Mouse (Mus musculus) limb, embryonic 14.5 days (tissue): ENCODE measurements around the gene Depdc1b. TPM values are rescaled to one million over a fixed set of nuclear protein-coding genes. Genes with fewer than 3 reads are reported as not detected.

Source experiments
- ATAC-seq: fragments of 200-750 bp; cut with Nextera tagmentation; 2 replicates; pipeline ENCODE4 v1.8.0; 2017; ENCODE audit warnings: low read depth, moderate number of reproducible peaks, moderate TSS enrichment; ENCODE audit not compliant: low FRiP score
- DNase-seq: peaks from one replicate; pipeline ENCODE4 v3.0.0-alpha.2; 2015; ENCODE audit warnings: low spot score
- H3K27ac ChIP-seq: fragments of 300-500 bp; sonication (generic); replicated peaks from 2 replicates; pipeline ENCODE4 v1.5.1; 2014; ENCODE audit warnings: low read depth, mild to moderate bottlenecking, low read length, moderate library complexity, mixed read lengths
- H3K27me3 ChIP-seq: fragments of 300-500 bp; sonication (generic); 2 replicates; pipeline ENCODE4 v1.6.1; 2014; ENCODE audit warnings: low read length, mixed read lengths; ENCODE audit not compliant: control insufficient read depth, insufficient read depth
- H3K36me3 ChIP-seq: fragments of 300-500 bp; sonication (generic); 2 replicates; pipeline ENCODE4 v1.6.1; 2014; ENCODE audit warnings: mild to moderate bottlenecking, low read length, moderate library complexity, mixed read lengths; ENCODE audit not compliant: control insufficient read depth, insufficient read depth
- H3K4me1 ChIP-seq: fragments of 300-500 bp; sonication (generic); 2 replicates; pipeline ENCODE4 v1.6.1; 2014; ENCODE audit warnings: antibody characterized with exemption, low read length, mixed read lengths; ENCODE audit not compliant: control insufficient read depth, insufficient read depth
- H3K4me2 ChIP-seq: fragments of 300-500 bp; sonication (generic); replicated peaks from 2 replicates; pipeline ENCODE4 v1.6.1; 2014; ENCODE audit warnings: low read depth, mild to moderate bottlenecking, low read length, moderate library complexity; ENCODE audit not compliant: severe bottlenecking
- H3K4me3 ChIP-seq: fragments of 300-500 bp; sonication (generic); replicated peaks from 2 replicates; pipeline ENCODE4 v1.5.1; 2014; ENCODE audit warnings: low read length
- H3K9ac ChIP-seq: fragments of 300-500 bp; sonication (generic); 2 replicates; pipeline ENCODE4 v1.6.1; 2014; ENCODE audit warnings: mild to moderate bottlenecking, low read depth, low read length, moderate library complexity; ENCODE audit not compliant: severe bottlenecking
- H3K9me3 ChIP-seq: fragments of 300-500 bp; sonication (generic); 2 replicates; pipeline ENCODE4 v1.6.1; 2016; ENCODE audit warnings: low read length; ENCODE audit not compliant: control insufficient read depth
- POLR2A ChIP-seq: fragments of 200-500 bp; IDR thresholded peaks from 2 replicates; pipeline ENCODE4 v1.8.0; 2012; ENCODE audit warnings: inconsistent platforms, mild to moderate bottlenecking, moderate library complexity, borderline replicate concordance; ENCODE audit not compliant: insufficient read depth, insufficient read length; ENCODE audit errors: extremely low read depth
- WGBS: fragments of 180-500 bp; shearing (Covaris S2); extraction: QIAGEN DNeasy Blood & Tissue Kit; methylation state at CpG from one replicate; pipeline ENCODE4 v1.1.7; 2014; 5-methylcytosine and 5-hydroxymethylcytosine counted together
- polyA plus RNA-seq, 2 experiments: library from polyadenylated mRNA; depleted of rRNA in 1 of 2; stranded (reverse) in 1 of 2; unstranded in 1 of 2; fragments of >200 nt; fragmentation: Nextera tagmentation in 1 of 2; extraction: Ambion mirVana in 1 of 2; gene quantifications; 2 replicates each; pipeline versions ENCODE4 v1.2.1 to v1.2.3; 2012 to 2014

Depdc1b gene
- polyA plus RNA-seq, 2 experiments = 6.4 to 7.1 TPM

DNA sequence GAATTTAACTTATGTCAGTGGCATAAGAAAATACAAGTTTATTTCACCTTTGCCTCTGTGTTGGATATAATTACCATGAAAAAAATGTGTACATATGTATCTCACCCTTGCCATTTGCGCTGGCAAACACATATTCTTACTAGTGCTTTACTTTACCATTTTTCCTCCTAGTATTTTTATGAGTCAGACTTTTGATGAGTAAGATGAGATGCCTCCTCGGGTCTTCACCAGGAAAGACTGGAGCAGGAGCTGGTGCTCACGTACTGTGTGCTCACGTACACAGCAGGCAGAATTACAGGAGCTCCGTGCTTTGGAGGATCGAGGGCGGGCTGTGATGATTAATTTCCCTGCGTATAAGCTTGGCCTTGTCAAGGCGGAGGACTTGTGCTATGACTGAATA is 69.9 kb downstream of the Depdc1b start:
- DNase-seq (no peak), ATAC-seq (no peak)
- no peak for TF ChIP-seq POLR2A
- Histone ChIP-seq H3K36me3 (peaks cover 10% of the 10 kb centered on the region; the same call in 1 of the 2 replicates), H3K4me3 (no peak overlapping the region), H3K4me2 (no peak overlapping the region), H3K9ac (no peak overlapping the region), H3K4me1 (no peaks in the 10 kb centered on the region), H3K9me3 (no peaks in the 10 kb centered on the region), H3K27ac (no peak overlapping the region), H3K27me3 (no peaks in the 10 kb centered on the region)
- 87% methylated on average over 9 of the region's 9 CpGs for WGBS

DNA sequence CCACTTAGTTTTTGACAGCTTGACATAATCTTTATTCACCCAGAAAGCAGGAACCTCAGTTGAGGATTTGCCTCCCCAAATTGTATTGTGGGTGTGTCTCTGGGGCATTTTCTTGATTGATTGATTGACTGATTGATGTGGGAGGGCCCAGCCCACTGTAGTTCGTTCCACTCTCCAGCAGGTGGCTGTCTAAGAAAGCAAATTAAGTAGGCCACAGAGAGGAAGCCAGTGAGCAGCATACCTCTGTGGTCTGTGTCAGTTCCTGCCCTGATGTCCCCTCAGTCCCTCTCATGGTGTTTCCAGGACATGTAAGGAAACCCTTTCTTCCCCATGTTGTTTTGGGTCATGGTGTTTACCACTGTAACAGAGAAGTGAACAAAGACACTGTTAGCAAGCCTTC is 74.4 kb downstream of the Depdc1b start:
- H3K9ac ChIP-seq = no peak overlapping the region

DNA sequence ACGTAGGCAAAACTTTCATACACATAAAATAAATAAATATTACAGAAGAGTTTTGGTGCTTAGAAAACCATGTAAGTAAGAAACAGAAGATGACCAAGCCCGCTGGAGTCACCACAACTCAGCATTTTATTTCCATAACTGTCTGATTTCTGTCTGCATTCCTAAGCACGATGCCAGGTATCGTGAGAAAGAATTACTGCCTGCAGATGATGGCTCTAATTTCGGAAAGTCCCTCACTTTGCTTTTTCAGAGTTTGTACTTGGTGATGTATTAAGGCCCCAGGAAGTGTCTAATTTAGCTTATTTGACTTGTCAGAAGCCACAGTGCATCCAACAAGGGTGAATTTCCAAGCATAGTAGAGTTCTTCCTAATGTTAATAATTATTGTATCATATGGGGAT is 87.1 kb downstream of the Depdc1b start:
- no peak overlapping the region for H3K27ac ChIP-seq
- H3K27me3 ChIP-seq = no peaks in the 10 kb centered on the region
- no peak for TF ChIP-seq POLR2A

More for the DNA sequence above, 74.4 kb downstream of the Depdc1b start:
- Histone ChIP-seq H3K4me2 (no peak overlapping the region), H3K27me3 (no peaks in the 10 kb centered on the region), H3K4me1 (no peaks in the 10 kb centered on the region), H3K4me3 (no peak overlapping the region), H3K9me3 (no peaks in the 10 kb centered on the region), H3K27ac (no peak overlapping the region), H3K36me3 (0 out of 2 replicates have a peak, but pooled peaks cover 3% of the 10 kb centered on the region)
- peak; percentile 20 for DNase-seq
- ATAC-seq = no peak; the same call in 1 of the 2 replicates
- 12% methylated on average over 1 of the region's 1 CpGs for WGBS
- no peak for TF ChIP-seq POLR2A

DNA sequence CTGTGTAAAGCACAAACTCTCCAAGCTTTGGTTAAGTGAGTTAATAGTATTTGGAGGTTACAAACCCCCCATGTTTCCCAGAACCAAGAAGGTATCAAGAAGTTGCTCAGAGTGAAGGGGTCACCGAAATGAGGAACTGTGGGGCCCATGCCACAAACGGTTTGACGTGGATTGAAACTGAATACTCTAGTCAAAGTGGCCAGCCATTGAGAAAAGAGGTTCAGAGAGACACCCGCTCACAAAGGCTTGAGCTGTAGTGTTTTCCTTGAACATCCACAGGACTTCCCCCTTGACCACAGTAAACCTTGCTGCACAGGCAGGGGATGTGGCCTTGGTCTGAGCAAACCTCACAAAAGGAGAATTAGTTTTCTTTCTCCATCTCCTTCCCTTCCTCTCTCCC is 88.2 kb downstream of the Depdc1b start:
- no peak overlapping the region for H3K27ac ChIP-seq
- H3K36me3 ChIP-seq = 0 out of 2 replicates have a peak, but pooled peaks cover 6% of the 10 kb centered on the region
- H3K27me3 ChIP-seq = no peaks in the 10 kb centered on the region
- WGBS = 86% methylated on average over 4 of the region's 4 CpGs
- no peak overlapping the region for H3K9ac ChIP-seq
- H3K4me3 ChIP-seq = no peak overlapping the region
- TF ChIP-seq POLR2A = no peak
- no peaks in the 10 kb centered on the region for H3K4me1 ChIP-seq
- DNase-seq (no peak), ATAC-seq (no peak)
- no peak overlapping the region for H3K4me2 ChIP-seq
- H3K9me3 ChIP-seq = no peaks in the 10 kb centered on the region

More for the DNA sequence above, 87.1 kb downstream of the Depdc1b start:
- 0 out of 2 replicates have a peak, but pooled peaks cover 6% of the 10 kb centered on the region for H3K36me3 ChIP-seq
- H3K9me3 ChIP-seq = no peaks in the 10 kb centered on the region
- ATAC-seq (no peak), DNase-seq (no peak)
- no peak overlapping the region for H3K9ac ChIP-seq
- WGBS = 90% methylated on average over 5 of the region's 5 CpGs
- H3K4me3 ChIP-seq = no peak overlapping the region
- no peak overlapping the region for H3K4me2 ChIP-seq
- no peaks in the 10 kb centered on the region for H3K4me1 ChIP-seq

DNA sequence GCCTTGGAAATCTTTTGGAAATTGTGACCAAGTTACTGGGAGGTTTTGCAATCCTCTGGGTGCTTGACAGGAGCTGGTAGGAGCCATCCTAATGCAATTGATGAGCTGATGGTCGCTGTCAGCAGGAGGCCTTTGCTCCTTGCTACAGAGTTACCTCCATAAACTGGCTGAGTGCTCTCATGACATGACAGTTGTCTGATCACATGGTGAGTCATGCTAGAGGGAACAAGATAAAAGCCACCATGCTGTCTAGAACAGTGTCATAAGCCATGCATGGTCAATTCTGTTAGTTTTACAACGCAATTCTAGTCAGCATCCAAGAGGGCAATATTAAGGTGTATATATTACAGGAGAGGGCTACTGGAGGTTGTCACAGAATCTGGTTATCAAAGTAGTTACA is 99.3 kb downstream of the Depdc1b start:
- no peak overlapping the region for H3K27ac ChIP-seq
- 72% methylated on average over 2 of the region's 2 CpGs for WGBS
- H3K4me3 ChIP-seq = no peak overlapping the region
- no peaks in the 10 kb centered on the region for H3K27me3 ChIP-seq
- ATAC-seq (no peak), DNase-seq (no peak)
- TF ChIP-seq POLR2A = no peak
- H3K9ac ChIP-seq = no peak overlapping the region
- H3K4me1 ChIP-seq = no peaks in the 10 kb centered on the region
- no peaks in the 10 kb centered on the region for H3K36me3 ChIP-seq
- H3K9me3 ChIP-seq = no peaks in the 10 kb centered on the region
- no peak overlapping the region for H3K4me2 ChIP-seq

DNA sequence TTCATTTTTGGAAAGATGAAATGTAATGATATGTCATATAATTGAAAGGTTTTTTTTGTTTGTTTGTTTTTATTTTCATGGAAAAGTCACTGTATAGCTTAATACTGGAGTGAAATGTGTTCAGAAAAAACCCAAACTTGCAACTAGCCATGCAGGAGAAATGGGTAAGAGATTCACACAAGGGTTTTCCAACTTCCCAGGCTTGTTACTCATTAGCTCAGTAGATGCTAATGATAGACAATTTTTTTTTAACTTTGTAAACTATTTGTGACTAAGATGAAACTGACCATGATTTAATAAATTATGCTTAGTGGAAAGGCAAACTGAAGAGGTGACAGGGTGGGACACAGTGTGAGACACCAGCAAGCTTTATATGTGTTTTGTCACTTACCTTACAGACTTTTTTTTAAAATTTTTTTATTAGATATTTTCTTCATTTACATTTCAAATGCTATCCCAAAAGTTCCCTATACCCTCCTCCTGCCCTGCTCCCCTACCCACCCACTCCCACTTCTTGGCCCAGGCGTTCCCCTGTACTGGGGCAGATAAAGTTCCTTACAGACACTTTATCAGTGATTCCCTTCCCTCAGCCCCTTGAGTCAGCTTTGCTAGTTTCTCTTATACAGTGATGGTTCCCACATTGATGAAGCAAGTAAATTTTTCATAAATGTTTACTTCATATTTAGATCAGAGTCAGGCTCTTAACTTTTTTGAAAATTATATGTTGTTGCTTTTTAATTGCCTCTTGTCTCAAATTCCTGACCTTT is 102.8 kb downstream of the Depdc1b start:
- no peak overlapping the region for H3K4me3 ChIP-seq
- ATAC-seq = no peak
- no peak overlapping the region for H3K9ac ChIP-seq
- no peak for DNase-seq
- H3K36me3 ChIP-seq = no peaks in the 10 kb centered on the region
- no peak overlapping the region for H3K4me2 ChIP-seq
- H3K27ac ChIP-seq = no peak overlapping the region
- no peak for TF ChIP-seq POLR2A
- H3K9me3 ChIP-seq = no peaks in the 10 kb centered on the region
- WGBS = 91% methylated on average over 1 of the region's 1 CpGs
- no peaks in the 10 kb centered on the region for H3K27me3 ChIP-seq
- no peaks in the 10 kb centered on the region for H3K4me1 ChIP-seq
